Mouse (Mus musculus) layer of hippocampus, postnatal 25 days (tissue): ENCODE measurements around the gene Fancc. TPM values are rescaled to one million over a fixed set of nuclear protein-coding genes. Genes with fewer than 3 reads are reported as not detected.
A peak's percentile ranks its signal among the peaks of the same experiment; 100 is the strongest.
"Not testable (repeated sequence)": the region's sequence is repeated elsewhere in the genome, so short reads cannot be mapped to it uniquely, and the experiment has no call there.

Experiments used
- DNase-seq, 2 experiments: peaks; one replicate each; pipeline ENCODE4 v3.0.0; 2022; ENCODE audit warnings: mixed read lengths in 2 of 2, low spot score in 1 of 2; ENCODE audit errors: extremely low spot score in 1 of 2
- total RNA-seq, 2 experiments: library from RNA; stranded (reverse); gene quantifications; 2 replicates each; pipeline ENCODE4 v1.2.3; 2021

Gene Fancc
- total RNA-seq, 2 experiments from 2014 or later = 5.4 to 7.7 TPM

- no peak for DNase-seq
Measured at GRCm38 (mm10) chr13:63324978-63325848, 171.9 kb downstream of the Fancc start.

- DNase-seq = no peak
Measured at GRCm38 (mm10) chr13:63324311-63324710, 172.8 kb downstream of the Fancc start.

GRCm38 (mm10) chr13:63323286-63324075 lies 173.6 kb downstream of the Fancc start:
- DNase-seq = no peak

GRCm38 (mm10) chr13:63322756-63323155 lies 174.3 kb downstream of the Fancc start:
- no peak for DNase-seq

- DNase-seq = no peak
Measured at GRCm38 (mm10) chr13:63321689-63322088, 175.4 kb downstream of the Fancc start.

- DNase-seq = no peak
Measured at GRCm38 (mm10) chr13:63319814-63320213, 177.3 kb downstream of the Fancc start.

- DNase-seq = no peak
Measured at GRCm38 (mm10) chr13:63317681-63318104, 179.4 kb downstream of the Fancc start.

DNA sequence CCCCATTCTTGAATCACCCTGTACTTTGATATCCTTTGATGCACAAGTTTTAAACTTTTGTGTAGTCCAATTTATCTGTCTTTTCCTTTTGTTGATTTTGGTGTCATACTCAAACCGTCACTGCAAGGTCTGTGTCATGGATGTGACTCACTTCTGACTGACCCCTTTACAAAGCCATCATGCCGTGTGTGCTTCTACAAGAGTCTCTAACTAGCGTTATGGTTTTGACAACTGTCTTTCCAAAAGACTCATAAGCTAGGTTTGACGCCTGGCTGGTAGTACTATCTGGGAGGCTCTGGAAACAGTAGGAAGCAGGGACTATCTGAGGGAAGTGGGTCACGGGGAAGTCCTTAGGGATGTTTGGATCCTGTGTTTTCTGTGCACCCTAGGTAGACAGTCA lies 180.7 kb downstream of the Fancc start:
- DNase-seq = no peak

DNA sequence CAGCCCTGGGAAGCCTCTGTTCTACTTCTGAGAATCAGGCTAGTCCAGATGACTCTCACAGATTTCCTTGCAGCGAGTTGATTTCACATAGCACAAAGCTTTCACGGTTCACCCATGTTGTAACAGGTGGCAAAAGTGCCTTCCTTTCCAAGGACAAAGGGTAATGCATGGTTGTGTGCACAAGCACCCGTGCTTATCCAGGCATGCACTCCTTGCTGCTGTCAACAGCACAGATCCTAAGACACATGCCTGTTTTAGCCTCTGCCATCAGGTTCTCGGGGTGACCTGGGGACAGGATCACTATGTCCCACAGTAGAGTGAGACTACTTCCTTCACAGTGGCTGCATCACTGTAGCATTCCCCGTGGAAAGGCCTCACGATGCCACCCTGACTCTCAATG lies 181.3 kb downstream of the Fancc start:
- DNase-seq = no peak

- DNase-seq = not testable (repeated sequence)
Measured at GRCm38 (mm10) chr13:63315111-63315510, 182.0 kb downstream of the Fancc start.

- no peak for DNase-seq
Measured at GRCm38 (mm10) chr13:63314608-63314920, 182.5 kb downstream of the Fancc start.

- no peak for DNase-seq
Measured at GRCm38 (mm10) chr13:63313748-63314607, 183.1 kb downstream of the Fancc start.

DNA sequence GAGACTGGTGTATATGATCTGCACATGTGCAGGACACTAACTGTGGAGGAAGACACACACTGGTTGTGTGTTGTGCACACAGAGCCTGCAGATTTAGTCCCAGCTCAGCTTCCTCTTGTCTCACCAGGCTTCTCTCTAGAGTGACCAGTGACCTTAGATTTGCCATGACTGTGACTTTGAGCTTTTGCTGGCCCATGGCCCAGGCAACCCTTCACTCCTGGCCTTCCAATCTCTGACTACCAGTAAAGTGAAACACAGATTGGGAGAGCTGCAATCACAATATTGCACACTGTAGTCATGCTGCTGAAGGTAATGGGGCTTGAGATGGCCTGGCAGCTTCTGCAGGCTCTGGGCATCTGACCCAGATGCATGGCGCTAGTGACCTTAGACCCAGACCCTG lies 183.8 kb downstream of the Fancc start:
- no peak for DNase-seq

- DNase-seq = no peak
Measured at GRCm38 (mm10) chr13:63311156-63311555, 185.9 kb downstream of the Fancc start.

DNA sequence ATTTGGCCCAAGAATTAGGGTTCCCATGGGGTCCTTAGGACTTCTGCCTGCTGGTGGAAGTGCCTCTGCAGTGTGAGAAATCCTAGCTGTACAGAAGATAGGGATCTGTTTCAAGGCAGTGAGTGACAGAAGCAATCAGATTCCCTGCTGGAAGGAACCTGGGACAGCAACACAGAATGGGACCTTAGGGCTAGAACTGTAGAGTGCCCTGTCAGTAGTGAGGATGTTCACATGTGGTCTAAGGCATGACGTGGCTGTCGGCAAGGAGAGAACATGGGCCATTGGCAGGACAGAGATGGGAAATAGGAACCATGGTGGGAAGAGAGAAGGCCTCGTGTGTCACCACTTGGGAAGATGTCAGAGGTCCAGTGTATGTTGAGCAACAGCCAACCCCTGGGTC lies 187.5 kb downstream of the Fancc start:
- DNase-seq = no peak

GRCm38 (mm10) chr13:63306768-63307167 lies 190.3 kb downstream of the Fancc start:
- peak; percentile 44 to 54 for DNase-seq

- DNase-seq = no peak
Measured at GRCm38 (mm10) chr13:63305160-63306011, 191.7 kb downstream of the Fancc start.

GRCm38 (mm10) chr13:63304799-63305159 lies 192.3 kb downstream of the Fancc start:
- no peak for DNase-seq

DNA sequence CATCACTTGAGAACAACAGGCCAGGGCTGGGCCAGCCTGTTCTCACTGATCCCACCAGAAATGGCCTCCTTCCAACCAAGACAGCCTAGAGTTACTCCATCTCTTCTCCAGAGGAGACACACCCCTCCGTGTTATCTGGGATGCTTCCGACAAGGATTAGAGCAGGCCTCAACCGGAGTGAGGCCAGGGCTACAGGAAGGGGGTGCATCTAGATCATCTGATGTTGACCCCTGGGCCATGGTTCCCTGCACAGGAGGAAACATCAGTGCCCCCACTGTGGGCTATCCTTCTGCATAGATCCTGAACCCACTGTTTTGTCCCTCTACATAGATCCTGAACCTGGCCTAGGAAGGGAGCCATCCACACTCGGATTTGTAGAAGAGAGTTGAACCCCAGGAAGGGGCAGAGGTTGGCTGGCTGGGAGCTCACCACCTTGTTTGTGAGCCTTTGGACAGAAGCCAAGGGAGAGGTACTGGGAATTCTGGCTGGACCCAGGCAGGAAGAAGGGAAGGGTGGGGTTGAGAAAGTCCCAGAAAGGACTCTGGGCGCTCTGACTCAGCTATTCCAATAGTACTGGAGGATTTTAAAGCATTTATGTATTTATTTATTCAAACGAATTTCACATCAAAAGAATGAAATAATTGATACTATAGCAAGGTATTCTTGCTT lies 192.8 kb downstream of the Fancc start:
- no peak for DNase-seq
